Mouse (Mus musculus): Measurements from ENCODE around the gene Birc2. TPM values are rescaled to one million over a fixed set of nuclear protein-coding genes. Genes with fewer than 3 reads are reported as not detected.

The Birc2 gene
- polyA plus RNA-seq, 1 experiment from 2014 or later = 48.9 TPM

DNA sequence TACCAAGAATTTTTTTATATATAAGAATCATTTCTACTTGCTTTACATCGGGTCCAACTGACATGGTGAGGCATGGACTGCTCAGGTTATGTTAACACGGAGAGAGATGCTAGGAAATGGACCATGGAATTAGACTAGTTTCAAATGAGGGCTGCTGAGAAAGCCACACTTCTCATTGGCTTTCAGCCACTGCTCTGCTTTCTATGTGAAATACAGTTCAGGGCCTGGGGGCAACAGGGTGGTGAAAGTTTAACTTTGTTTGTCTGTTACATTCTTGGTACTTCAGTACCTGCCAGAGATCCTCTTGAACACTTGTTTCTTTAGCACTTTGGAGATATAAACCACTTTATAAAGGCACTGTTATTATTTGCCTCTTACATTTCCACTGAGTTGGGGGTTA lies 43.3 kb downstream of the Birc2 start:
- peaks cover 32% of the 10 kb centered on the region for H3K36me3 ChIP-seq (replicated peaks)
- no peak overlapping the region for H3K9ac ChIP-seq
- no peak overlapping the region for H3K4me2 ChIP-seq
- H3K27me3 ChIP-seq = no peaks in the 10 kb centered on the region
- no peak overlapping the region for H3K27ac ChIP-seq
- H3K4me3 ChIP-seq (replicated peaks) = no peak overlapping the region
- peaks cover 4% of the 10 kb centered on the region; the same call in 1 of the 2 replicates for H3K4me1 ChIP-seq
- no peaks in the 10 kb centered on the region for H3K9me3 ChIP-seq
- ATAC-seq (ENCODE audit: low FRiP score) = no peak
- WGBS = 92% methylated on average over 2 of the region's 2 CpGs

DNA sequence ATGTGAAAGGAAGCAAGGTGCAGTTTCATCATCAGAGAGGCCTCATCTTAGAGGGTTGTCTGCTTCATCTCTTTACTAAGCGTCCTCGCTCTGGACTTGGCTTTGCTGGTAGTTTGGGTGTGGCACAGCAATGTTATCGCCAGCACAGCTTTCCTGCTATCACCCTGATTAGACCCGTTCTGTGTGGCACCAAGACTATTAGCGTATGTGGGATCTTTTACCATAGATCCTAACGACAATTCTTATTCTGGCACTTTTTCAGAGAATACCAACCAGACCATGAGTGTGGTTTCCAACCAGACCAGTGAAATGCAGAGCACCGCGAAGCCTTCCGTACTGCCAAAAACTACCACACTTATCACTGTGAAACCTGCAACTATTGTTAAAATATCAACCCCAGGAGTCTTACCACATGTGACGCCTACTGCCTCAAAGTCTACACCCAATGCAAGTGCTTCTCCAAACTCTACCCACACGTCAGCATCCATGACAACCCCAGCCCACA lies 46.2 kb downstream of the Birc2 start:
- Histone ChIP-seq H3K4me2 (no peak overlapping the region), H3K9me3 (no peaks in the 10 kb centered on the region), H3K27ac (no peak overlapping the region), H3K4me1 (0 out of 2 replicates have a peak, but pooled peaks cover 5% of the 10 kb centered on the region), H3K27me3 (no peaks in the 10 kb centered on the region), H3K36me3 (replicated peaks) (peaks cover 35% of the 10 kb centered on the region), H3K9ac (no peak overlapping the region), H3K4me3 (replicated peaks) (no peak overlapping the region)
- ATAC-seq (ENCODE audit: low FRiP score) = no peak
- WGBS = 96% methylated on average over 11 of the region's 11 CpGs

DNA sequence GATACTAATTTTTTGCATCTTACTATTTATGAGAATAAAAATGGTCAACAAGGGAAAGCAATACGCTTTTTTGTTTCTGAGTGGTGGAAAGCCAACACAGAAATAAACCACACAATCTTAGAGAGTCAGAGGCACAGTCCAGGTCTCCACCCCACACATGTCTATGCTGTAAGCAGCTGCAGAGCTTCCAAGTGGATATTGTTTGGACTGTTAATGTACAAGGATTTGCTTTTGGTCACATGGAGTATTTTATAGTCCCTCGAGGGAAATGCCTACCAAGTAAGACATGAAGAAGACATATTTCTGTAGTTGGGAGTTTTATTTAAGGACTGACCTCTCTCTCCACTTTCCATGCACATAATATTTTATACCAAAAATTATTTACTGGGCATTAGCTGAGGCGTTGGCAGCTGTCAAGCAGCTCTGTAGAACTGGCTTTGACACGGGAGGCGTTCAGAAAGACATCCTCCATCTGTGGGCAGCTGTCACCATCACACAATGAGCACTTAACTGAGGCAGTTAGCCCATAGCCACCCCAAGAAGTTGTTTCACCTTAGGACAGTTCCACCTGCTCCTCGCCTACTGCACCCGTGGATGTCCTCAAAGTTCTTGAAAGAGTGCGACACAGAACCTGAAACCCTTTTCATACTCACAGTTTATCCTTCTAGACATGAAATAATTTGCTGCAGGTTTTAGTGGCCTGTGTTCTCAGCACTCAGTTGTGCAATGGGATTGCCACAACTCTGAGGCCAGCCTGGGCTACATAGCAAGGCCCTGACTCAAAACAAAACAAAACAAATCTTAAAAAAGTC lies 46.9 kb downstream of the Birc2 start:
- H3K36me3 ChIP-seq (replicated peaks) = peaks cover 33% of the 10 kb centered on the region
- H3K27ac ChIP-seq = no peak overlapping the region
- 92% methylated on average over 8 of the region's 8 CpGs for WGBS
- H3K4me2 ChIP-seq = no peak overlapping the region
- no peak for ATAC-seq (ENCODE audit: low FRiP score)
- H3K4me3 ChIP-seq (replicated peaks) = no peak overlapping the region
- no peak overlapping the region for H3K9ac ChIP-seq
- H3K9me3 ChIP-seq = no peaks in the 10 kb centered on the region
- H3K27me3 ChIP-seq = no peaks in the 10 kb centered on the region
- H3K4me1 ChIP-seq = 0 out of 2 replicates have a peak, but pooled peaks cover 6% of the 10 kb centered on the region

DNA sequence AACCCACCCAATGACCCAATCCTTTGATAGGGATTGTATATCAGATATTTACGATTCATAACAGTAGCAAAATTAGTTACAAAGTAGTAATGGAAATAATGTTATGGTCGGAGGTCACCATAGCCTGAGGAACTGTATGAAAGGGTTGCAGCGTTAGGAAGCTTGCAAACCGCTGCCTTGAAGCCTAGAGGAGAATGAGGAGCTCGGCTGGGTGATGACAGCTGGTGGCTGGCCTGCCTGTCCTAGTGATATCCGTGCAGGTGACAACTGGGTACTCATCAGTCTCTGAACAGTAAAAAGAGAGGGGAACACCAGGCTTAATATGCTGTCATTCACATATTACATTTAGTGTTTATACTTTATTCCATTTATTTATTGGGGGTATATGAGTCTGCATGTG lies 48.5 kb downstream of the Birc2 start:
- no peak for ATAC-seq (ENCODE audit: low FRiP score)
- peaks cover 14% of the 10 kb centered on the region for H3K4me1 ChIP-seq
- H3K27me3 ChIP-seq = no peaks in the 10 kb centered on the region
- peaks cover 25% of the 10 kb centered on the region for H3K36me3 ChIP-seq (replicated peaks)
- no peak overlapping the region for H3K4me3 ChIP-seq (replicated peaks)
- H3K9me3 ChIP-seq = no peaks in the 10 kb centered on the region
- WGBS = 89% methylated on average over 6 of the region's 6 CpGs
- H3K27ac ChIP-seq = no peak overlapping the region
- no peak overlapping the region for H3K9ac ChIP-seq
- H3K4me2 ChIP-seq = no peak overlapping the region

DNA sequence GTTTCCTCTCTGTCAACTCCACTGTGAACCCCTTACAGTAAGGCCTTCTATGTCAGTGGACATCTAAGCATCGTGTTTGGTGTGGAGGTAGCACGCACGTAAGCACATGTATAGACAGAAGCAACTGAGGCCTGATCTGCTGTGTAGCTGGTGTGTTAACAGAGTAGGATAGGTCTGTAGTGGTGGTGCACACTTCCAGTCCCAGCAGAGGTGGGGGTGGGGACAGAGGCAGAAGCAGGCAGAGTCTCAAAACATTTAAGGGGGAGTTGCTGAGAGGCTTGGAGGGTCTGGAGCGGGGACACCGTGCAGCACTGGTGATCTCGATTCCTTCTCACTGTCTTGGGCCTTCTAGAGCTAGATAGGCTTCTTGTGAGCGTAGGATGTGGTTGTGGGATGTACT lies 50.8 kb downstream of the Birc2 start:
- Histone ChIP-seq H3K4me2 (no peak overlapping the region), H3K27me3 (no peaks in the 10 kb centered on the region), H3K4me3 (replicated peaks) (no peak overlapping the region), H3K9ac (no peak overlapping the region), H3K36me3 (replicated peaks) (peaks cover 15% of the 10 kb centered on the region), H3K4me1 (peaks cover 14% of the 10 kb centered on the region), H3K27ac (no peak overlapping the region), H3K9me3 (no peaks in the 10 kb centered on the region)
- 89% methylated on average over 7 of the region's 7 CpGs for WGBS
- ATAC-seq (ENCODE audit: low FRiP score) = no peak

DNA sequence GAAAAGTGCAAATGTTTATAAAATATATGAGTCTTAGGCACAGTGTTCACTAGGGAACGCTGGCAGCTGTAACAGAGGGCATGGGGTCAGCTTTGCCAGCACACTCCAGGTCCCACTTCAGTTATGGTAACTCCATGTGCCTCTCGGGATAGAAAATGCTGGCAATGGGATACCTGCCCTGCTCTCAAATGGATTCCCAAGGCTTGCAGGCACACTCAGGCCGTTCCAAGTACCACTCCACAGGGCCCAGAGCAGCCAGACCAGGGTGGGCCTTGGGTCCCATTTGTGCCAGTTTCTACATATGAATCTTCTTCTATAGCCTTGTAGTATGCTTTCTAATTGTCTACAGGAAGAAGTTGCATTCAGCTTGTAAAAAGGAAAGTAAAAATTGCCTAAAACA lies 51.5 kb downstream of the Birc2 start:
- Histone ChIP-seq H3K9me3 (no peaks in the 10 kb centered on the region), H3K36me3 (replicated peaks) (peaks cover 11% of the 10 kb centered on the region; the same call in 1 of the 2 replicates), H3K9ac (no peak overlapping the region), H3K4me3 (replicated peaks) (no peak overlapping the region), H3K27ac (no peak overlapping the region), H3K4me1 (peaks cover 14% of the 10 kb centered on the region), H3K27me3 (no peaks in the 10 kb centered on the region), H3K4me2 (no peak overlapping the region)
- WGBS = 92% methylated on average over 3 of the region's 3 CpGs
- no peak; the same call in 1 of the 2 replicates for ATAC-seq (ENCODE audit: low FRiP score)

DNA sequence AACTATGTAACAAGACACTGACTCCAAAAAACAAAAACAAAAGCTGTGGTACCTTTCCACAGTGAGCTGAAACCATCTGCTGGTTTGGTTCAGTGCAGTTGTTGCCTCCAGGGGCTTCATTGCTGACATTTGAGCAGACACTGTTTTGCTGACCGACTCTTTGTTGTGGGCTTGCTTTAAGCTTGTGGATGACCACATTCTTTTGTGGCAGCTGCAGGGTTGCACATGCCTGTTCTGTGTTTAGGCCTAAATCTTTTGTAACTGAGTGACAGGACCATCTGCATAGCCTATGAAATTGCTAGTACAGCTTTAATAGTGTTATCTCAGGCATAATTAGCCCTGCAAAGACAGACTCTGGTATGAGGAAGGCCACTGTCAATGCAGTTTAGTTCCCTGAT lies 52.2 kb downstream of the Birc2 start:
- Histone ChIP-seq H3K27me3 (no peaks in the 10 kb centered on the region), H3K9ac (no peak overlapping the region), H3K36me3 (replicated peaks) (peaks cover 11% of the 10 kb centered on the region; the same call in 1 of the 2 replicates), H3K4me2 (no peak overlapping the region), H3K9me3 (no peaks in the 10 kb centered on the region), H3K4me3 (replicated peaks) (no peak overlapping the region), H3K4me1 (peaks cover 14% of the 10 kb centered on the region), H3K27ac (peak overlapping the region; percentile 73)
- WGBS = 44% methylated on average over 1 of the region's 1 CpGs
- peak; percentile 66; the same call in 1 of the 2 replicates for ATAC-seq (ENCODE audit: low FRiP score)

DNA sequence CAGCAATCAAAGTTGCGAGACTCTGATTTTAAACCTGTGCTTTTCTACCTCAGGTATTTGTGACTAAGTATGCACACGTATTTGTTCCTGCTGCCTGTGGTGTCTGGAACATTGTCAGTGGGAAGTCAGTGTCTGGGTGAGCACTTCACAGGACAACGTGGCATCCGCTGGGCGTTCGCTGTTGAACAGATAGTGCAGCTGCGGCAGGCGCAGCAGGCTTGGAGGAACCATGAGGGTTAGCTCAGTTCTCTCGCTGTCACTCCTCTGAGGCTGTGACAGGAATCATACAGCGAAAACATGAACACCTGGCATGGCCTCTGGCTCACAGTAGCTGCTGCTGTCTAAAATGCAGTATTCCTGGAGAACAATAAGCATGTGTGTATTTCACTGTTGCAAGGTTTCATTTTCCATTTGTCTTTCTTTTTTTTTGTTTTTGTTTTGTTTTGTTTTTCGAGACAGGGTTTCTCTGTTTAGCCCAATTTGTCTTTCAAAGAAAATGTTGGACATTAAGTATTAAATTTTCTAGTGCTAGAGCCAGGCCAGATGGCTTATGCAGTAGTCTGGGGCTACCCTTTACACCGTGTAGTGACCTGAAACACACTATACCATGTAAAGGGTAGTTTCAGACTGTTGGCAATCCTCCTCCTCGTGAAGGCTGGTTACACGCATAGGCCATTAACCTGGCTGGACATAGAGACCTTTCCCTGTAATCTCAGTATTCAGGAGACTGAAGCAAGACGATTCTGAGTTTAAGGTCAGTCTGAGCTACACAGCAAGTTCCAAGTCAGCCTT lies 52.8 kb downstream of the Birc2 start:
- Histone ChIP-seq H3K27ac (peak overlapping the region; percentile 73), H3K4me3 (replicated peaks) (no peak overlapping the region), H3K4me2 (no peak overlapping the region), H3K9ac (no peak overlapping the region), H3K36me3 (replicated peaks) (peaks cover 11% of the 10 kb centered on the region; the same call in 1 of the 2 replicates), H3K27me3 (no peaks in the 10 kb centered on the region), H3K9me3 (no peaks in the 10 kb centered on the region), H3K4me1 (peaks cover 14% of the 10 kb centered on the region)
- ATAC-seq (ENCODE audit: low FRiP score) = no peak
- 82% methylated on average over 15 of the region's 15 CpGs for WGBS

DNA sequence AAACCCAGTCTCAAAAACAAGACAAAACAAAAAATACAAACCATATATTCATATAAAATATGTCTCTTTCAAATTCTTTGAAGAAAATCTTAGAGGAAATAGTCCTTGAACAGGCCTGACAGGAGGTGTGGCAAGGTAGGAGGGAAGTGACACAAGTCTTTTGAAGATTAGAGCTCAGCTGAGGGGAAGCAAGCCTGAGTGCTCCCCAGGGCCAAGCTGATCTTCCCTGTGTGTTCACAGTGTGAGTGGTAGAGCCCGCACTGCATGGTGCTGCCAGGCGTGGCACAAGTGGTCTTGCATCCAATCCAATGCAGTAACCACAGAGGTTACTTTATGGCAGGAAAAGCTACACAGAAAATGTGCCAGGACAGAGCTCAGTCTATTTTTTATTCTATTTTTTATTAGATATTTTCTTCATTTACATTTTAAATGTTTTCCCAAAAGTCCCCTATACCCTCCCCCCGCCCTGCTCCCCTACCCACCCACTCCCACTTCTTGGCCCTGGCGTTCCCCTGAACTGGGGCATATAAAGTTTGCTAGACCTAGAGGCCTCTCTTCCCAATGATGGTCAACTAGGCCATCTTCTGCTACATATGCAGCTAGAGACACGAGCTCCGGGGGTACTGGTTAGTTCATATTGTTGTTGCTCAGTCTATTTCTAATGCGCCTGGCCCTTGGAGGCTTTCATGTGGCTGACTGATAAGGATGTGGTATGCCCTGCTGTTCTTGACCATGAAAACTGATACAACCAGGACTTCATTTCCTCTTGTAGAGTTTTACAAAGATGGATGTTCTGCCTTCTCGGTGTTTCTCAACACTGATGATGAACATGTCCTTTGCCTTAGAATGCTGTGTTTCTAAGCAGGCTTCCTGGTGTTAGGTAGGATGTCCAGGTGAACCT lies 56.4 kb downstream of the Birc2 start:
- H3K4me2 ChIP-seq = no peak overlapping the region
- H3K4me3 ChIP-seq (replicated peaks) = no peak overlapping the region
- H3K9me3 ChIP-seq = no peaks in the 10 kb centered on the region
- H3K27ac ChIP-seq = no peak overlapping the region
- H3K27me3 ChIP-seq = no peaks in the 10 kb centered on the region
- 97% methylated on average over 8 of the region's 8 CpGs for WGBS
- no peak for ATAC-seq (ENCODE audit: low FRiP score)
- H3K36me3 ChIP-seq (replicated peaks) = peaks cover 14% of the 10 kb centered on the region; the same call in 1 of the 2 replicates
- H3K9ac ChIP-seq = no peak overlapping the region
- peaks cover 9% of the 10 kb centered on the region for H3K4me1 ChIP-seq

DNA sequence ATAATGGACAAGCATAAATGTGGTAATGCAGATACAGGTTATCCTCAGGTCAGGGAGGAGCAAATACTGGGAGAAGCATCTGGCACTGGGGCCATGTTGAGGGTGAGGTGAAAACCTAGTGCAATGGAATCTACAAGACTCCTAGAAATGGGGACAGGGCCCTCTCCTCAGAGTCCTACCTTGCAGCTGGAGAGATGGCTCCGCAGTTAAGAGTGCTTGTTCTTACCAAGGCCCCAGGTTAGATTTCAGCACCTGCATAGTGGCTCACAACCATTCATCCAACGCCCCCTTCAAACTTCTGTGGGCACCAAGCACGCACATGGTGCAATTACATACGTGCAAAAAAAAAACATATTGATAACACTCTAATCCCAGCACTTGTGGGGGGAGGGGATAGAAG lies 57.1 kb downstream of the Birc2 start:
- peaks cover 14% of the 10 kb centered on the region; the same call in 1 of the 2 replicates for H3K36me3 ChIP-seq (replicated peaks)
- H3K27me3 ChIP-seq = no peaks in the 10 kb centered on the region
- 89% methylated on average over 4 of the region's 4 CpGs for WGBS
- H3K4me3 ChIP-seq (replicated peaks) = no peak overlapping the region
- no peak for ATAC-seq (ENCODE audit: low FRiP score)
- H3K4me1 ChIP-seq = peaks cover 6% of the 10 kb centered on the region
- no peak overlapping the region for H3K27ac ChIP-seq
- no peak overlapping the region for H3K4me2 ChIP-seq
- H3K9me3 ChIP-seq = no peaks in the 10 kb centered on the region
- no peak overlapping the region for H3K9ac ChIP-seq

DNA sequence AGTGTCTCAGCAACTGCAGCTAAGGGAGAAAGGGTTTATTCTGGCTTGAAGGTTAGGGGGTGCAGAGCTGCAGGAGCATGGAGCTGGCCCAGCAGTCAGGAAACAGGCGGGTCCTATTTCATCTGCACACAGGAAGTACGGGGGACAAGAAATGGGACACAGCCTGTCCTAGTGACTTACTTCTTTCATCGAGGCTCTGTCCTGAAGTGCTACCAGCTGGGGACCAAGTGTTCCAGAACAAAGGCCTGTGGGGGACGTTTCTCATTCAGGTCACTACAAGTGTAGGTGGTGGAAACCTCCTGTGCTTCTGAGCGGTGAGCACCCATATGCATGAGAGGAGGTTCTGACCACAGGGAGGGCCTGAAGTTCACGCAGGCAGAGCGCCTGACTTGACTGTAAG lies 58.1 kb downstream of the Birc2 start:
- WGBS = 80% methylated on average over 7 of the region's 7 CpGs
- no peak overlapping the region for H3K4me2 ChIP-seq
- no peak overlapping the region for H3K4me3 ChIP-seq (replicated peaks)
- no peak overlapping the region for H3K27ac ChIP-seq
- H3K9me3 ChIP-seq = no peaks in the 10 kb centered on the region
- H3K4me1 ChIP-seq = no peaks in the 10 kb centered on the region; the same call in 1 of the 2 replicates
- peaks cover 17% of the 10 kb centered on the region for H3K36me3 ChIP-seq (replicated peaks)
- no peak for ATAC-seq (ENCODE audit: low FRiP score)
- H3K27me3 ChIP-seq = no peaks in the 10 kb centered on the region
- H3K9ac ChIP-seq = no peak overlapping the region

Measured in forebrain, embryonic 12.5 days (tissue).